Mouse (Mus musculus) CD4-positive, CD25-positive, alpha-beta regulatory T cell, adult 9 weeks (primary cell): Measurements from ENCODE around the gene Chd1l. TPM values are rescaled to one million over a fixed set of nuclear protein-coding genes. Genes with fewer than 3 reads are reported as not detected.

Experiments used
- polyA plus RNA-seq: library from polyadenylated mRNA; unstranded; fragments of 100-300 nt; shearing (Covaris generic); gene quantifications from one replicate; pipeline ENCODE4 v1.2.1, GENCODE M21; 2017

Chd1l gene
- polyA plus RNA-seq: 32.3 TPM

DNA sequence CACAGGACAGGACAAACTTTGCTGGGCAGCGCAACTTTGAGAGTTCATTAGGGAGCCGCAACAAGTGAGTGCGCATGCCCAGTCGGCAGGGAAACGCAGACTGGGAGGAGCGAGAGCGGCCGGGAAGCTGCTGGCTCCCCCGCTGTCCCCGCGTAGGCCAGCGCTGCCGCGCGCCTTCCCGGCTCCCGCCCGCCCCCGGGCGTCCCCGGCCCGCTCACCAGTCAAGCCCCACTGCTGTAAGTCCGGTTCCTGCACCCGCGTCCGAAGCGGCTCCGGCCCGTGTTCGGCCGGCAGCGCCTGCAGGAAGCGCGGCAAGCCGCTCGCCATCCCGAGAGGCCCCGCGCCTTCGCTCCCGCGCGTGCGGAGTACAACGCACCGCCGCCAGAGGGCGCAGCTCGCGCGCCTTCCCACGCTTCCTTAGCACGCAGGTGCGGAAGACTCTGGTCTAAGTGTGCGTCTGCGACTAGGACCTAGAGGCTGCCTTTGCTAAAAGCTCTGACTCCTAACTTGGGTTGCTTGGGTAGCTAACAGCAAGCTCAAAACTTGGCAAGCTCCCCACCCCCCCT is at the start of gene Chd1l:
Gene Chd1l, minus strand, starts transcription at position 359 of the 566 bp plus-strand sequence.

DNA sequence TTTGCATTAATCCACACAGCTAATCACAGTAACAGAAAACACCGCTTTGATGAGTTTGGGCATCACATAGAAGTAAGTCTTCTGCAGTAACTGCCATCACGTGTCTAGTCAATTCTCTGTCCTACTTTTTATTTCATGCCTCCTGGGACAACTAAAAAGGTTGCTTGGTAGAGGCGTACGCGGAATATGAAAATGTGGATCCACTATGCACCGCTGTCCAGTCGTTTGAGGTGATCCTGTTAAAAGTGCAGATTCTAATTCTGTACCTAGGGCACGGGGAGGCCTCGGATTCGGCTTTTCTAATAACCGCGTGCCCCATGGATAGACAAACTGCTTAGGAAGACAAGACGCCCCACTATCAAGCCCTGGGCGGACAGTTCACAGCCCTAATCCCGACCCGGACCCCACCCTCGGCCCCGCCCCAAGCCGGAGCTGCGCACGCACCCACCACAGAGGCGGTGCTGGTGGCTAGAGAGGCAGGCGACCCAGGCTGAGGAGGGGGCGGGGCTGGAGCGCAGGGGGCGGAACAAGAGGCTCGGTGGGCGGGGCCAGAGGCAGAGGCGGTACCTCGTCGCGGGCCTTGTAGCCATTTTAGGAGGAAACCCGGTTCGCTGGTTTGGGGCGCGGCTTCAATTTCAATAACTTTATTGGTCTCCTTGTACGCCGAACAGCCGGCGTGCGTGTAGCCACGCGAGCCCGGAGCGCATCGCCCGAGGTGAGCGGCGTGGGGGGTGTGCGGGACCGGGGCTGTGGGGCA is 47.8 kb upstream of the Chd1l start, which contains the start of gene Prkab2:
Gene Prkab2, plus strand, starts transcription at position 539 of the 757 bp plus-strand sequence.

DNA sequence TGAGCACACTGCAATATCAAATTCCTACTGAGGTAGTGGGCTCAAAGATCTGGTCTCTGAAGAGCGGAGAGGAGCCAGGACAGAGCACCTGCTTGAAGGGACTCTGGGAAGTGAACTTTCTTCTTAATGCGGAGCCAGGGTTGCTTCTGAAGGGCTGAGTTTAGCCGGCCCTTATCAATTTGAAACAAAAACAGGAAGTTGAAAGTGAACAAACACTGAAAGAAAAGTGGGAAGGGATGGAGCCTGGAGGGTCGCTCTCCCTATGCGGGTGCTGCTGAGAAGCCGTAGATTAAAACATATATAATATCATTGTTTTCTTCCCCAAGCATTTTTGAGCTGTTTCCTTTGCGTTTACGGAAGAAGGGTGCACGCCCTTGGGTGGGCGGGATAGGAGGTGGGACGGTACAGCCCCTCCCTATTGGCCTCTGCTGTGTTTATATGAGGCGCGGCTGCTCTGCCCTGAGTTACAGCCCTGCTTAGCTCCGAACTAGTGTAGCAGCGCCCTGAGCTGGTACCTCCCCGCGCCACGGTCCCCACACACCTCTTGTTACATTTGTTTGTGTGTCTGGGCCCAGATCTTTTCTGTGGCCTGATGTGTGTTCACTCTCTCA is 18.5 kb upstream of the Chd1l start, which contains the start of gene Fmo5:
Gene Fmo5, plus strand, starts transcription at position 414 of the 611 bp plus-strand sequence.

Other genes with a start within 250 kb of the Chd1l start
- not detected for gene Olfr1402, start 188.2 kb downstream of the Chd1l start, polyA plus RNA-seq
- 16.8 TPM for gene Fmo5, start 18.6 kb upstream of the Chd1l start, polyA plus RNA-seq
- 4.1 TPM for gene Prkab2, start 48.0 kb upstream of the Chd1l start, polyA plus RNA-seq
- gene Gm17651, start 64.5 kb upstream of the Chd1l start, polyA plus RNA-seq: not detected